Mouse (Mus musculus): Measurements from ENCODE around the gene Slc11a1.
A peak's percentile ranks its signal among the peaks of the same experiment; 100 is the strongest.

Gene Slc11a1

DNA sequence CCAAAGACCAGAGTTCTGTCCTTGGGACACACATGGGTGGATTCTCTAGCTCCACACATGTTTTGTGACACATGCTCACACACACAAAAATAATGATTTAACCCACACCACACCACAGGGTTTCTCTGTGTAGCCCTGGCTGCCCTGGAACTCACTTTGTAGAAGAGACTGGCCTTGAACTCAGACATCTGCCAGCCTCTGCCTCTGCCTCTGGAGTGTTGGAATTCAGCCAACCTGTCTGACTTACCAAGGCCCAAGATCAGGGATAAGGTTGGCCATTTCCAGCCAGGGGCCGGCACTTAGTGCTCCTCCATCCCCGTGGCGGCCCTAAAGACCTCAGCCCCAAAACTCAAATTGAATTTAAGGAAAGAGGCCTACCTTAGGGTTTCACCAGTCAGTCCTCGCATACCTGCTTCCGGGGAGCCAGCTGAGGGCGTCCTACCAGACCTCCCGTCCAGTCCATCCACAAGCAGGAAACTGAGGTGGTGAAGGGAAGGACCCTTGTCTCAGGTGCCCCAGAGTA, 13.5 kb downstream of the Slc11a1 start:
- DNase-seq, result no peak

DNA sequence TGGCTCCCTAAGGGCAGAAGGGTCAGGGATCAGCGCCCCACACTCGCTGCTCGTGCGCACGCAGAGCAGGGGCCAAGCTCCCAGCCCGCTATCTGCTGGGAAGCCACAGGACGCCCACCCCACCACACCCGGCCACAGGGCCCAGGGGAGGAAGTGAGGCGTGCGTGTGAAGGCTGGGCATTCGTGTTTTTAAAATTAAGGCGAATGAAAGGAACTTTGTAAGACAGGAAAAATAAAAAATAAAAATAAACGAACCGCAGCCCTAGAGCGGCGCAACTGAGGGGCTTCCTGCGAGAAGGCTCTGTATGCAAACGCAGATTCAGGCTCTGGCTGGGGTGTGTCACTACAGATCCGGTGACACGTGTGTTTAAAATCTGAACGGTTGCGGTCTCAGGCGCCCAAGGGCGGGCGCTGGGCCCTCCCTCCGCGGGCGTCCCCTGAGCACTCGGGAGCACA, 14.9 kb downstream of the Slc11a1 start:
- DNase-seq, result no peak

- peak in 1 of 2 experiments; percentile 71 for DNase-seq
Observed at GRCm38 (mm10) chr1:74390287-74390906, 15.4 kb downstream of the Slc11a1 start.

DNA sequence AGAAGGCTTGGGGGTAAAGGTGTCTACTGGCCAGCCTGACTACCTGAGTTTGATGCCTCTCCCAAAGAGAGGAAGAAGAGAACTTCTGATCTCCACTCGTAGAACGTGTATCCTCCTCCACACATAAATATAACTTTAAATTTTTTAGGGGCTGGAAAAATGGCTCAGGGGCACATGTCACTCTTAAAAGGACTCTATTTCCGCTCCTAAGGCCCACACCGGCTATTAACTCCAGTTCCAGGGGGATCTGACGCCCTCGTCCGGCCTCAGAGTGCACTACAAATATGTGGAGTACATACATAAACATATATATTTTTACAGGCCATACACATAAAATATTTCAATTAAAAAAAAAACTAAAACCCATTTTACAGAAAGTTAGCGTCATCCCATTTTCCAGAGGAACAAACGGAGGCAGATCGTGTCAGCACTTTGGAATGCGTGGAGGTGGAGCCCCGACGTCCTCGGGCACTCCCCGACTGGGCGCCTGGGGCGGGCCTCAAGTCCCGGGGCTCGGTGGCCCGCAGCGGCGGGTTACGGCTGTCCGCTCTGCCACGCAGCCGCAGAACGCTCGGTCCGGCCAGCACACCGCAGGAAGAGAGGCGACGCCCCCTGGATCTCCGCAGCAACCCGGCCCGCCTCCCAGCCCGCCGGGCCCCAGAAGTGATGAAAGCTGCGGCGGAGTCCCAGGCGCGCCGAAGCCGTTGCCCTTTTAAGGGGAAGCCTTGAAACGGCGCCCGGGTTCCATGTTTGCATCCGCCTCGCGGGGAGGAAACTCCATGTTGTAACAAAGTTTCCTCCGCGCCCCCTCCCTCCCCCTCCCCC, 16.1 kb downstream of the Slc11a1 start, which contains the start of gene Ctdsp1:
Gene Ctdsp1 (plus strand): TSS at position 586 of the 825 bp plus-strand sequence.
- DNase-seq, result peak; percentile 97 to 98

DNA sequence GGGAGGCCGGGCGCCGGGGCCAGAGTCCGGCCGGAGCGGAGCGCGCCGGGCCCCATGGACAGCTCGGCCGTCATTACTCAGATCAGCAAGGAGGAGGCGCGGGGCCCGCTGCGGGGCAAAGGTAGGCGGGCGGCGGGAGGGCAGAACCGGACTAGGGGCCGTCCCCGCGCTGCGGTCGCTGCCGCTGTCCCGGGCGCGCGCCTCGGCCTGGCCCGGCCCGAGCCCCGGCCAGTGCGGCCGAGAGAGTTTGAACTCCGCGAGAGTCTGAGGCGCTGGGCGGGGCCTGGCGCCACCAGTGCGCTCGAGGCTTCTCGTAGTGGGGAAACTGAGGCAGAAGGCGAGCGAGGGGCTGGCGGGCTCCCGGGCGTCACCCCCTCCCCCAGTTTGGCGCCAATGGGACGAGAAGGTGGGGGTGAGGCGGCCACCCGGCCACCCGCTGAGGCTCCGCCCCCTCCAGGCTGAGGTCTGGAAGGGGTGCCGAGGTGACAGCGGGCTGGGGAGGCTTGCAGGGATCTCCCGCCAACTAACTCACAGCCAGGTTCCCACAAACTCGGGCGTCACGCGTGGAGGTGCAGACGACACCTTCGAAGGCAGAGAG, 16.9 kb downstream of the Slc11a1 start:
- peak; percentile 81 to 85 for DNase-seq

- peak; percentile 79 to 80 for DNase-seq
Observed at GRCm38 (mm10) chr1:74392446-74392994, 17.5 kb downstream of the Slc11a1 start.

- DNase-seq, result peak in 1 of 2 experiments; percentile 45
Observed at GRCm38 (mm10) chr1:74393010-74393409, 18.0 kb downstream of the Slc11a1 start.

DNA sequence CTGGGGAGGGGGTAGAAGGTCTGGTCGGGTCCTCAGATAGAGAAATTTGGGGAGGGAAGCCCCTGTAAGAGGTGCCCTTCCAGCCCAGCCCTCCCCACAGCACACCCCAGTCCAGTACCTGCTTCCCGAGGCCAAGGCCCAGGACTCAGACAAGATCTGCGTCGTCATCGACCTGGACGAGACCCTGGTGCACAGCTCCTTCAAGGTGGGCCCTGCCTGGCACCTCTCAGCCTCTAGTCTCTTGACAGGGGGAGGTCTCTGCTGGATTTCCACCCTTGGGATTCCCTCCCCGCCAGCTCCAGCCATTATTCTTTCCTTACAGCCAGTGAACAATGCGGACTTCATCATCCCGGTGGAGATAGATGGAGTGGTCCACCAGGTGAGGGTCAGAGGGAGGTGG, 18.7 kb downstream of the Slc11a1 start:
- no peak for DNase-seq

- DNase-seq, result no peak
Observed at GRCm38 (mm10) chr1:74394311-74394710, 19.3 kb downstream of the Slc11a1 start.

DNA sequence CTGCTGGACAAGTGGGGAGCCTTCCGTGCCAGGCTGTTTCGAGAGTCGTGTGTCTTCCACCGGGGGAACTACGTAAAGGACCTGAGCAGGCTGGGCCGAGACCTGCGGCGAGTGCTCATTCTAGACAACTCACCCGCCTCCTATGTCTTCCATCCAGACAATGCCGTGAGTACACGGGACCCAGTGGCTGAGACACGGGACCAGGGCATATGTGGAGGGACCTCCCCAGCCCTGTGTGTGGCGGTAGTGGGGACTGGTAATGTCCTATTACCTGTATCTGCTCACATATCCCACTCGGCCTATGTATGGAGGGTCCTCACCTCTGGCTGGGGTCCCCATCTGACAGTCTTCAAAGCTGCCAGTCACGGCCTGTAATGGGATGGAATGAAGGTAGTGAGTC, 19.9 kb downstream of the Slc11a1 start:
- no peak for DNase-seq

DNA sequence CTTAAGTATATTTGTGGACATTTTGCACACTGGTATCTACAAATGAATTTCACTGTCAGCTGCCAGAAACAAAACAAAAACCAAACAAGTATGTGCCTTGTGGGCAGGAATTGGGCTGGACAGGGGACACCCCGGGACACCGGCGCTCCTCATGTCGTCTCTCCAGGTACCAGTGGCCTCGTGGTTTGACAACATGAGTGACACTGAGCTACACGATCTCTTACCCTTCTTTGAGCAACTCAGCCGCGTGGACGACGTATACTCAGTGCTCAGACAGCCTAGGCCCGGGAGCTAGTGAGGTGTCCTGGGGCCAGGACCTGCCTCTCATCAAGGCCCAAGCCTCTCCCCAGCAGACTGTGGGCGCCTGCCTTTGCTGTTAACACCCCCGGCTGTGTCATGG, 20.3 kb downstream of the Slc11a1 start:
- no peak for DNase-seq

DNA sequence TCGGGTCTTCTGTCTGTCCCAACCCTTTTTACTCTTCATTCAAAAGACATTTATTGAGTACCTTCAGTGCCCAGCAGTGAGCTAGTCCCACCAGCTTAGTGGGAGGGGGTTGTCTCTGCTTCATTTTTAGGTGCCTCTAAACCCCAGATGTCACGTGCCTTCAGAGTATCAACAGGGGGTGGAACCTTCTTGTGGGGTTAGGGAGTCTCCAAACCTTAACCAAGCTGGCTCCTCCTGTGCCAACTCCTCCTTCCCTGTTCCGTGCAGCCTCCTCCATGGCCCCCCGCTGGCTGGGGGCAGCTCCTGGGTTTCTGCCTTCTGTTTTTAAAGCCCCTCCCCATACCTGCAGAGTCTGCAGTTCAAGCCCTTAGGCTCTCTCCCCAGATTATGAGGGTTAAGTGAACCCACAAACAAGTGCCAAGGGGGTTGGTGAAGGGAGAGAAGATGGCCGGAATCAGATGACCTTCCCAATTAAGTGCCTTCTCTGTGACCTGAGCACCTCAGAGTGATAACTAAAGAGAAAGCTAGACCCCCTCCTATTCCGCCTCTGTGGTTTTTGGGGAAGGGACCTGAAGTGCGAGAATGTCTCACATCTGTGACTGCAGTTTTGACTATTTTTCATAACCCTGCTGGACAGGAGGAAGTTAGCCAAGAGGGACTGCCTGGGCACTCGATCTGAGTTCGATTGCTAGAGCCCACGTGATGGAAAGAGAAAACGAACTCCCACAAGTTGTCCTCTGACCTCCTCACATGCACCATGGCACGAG, 21.6 kb downstream of the Slc11a1 start:
- DNase-seq, result peak; percentile 72 to 79

DNA sequence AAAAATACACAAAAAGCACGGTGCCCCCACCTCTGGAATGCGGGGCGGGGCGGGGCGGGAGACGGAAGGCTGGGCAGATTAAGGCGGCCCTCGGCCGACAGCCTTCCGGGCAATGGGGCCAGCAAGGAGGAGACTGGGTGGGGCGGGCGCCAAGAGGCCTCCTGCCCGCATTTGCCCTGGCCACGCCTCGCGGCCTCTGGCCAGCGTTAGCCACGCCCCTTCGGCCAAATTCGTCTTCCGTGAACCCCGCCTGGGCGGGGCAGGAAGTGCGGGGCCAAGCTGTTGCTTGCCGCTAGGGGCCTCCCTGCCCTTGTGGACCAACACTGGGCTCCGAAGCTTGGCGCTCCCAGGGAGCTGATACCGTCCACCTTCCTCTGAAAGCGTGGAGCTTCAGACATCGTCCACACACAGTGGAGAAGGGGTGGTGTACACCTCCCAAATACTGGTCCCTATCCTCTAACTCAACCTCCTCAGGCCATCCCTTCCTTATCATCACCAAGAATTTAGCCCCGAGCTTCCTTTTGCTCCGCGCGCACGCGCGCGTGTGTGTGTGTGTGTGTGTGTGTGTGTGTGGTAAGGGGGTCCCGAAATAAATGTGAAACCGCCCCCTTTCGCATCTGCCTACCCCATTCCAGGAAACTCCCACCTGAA, 22.4 kb downstream of the Slc11a1 start:
- peak; percentile 99 for DNase-seq

- DNase-seq, result peak; percentile 76 to 85
Observed at GRCm38 (mm10) chr1:74397919-74398451, 23.0 kb downstream of the Slc11a1 start.

DNA sequence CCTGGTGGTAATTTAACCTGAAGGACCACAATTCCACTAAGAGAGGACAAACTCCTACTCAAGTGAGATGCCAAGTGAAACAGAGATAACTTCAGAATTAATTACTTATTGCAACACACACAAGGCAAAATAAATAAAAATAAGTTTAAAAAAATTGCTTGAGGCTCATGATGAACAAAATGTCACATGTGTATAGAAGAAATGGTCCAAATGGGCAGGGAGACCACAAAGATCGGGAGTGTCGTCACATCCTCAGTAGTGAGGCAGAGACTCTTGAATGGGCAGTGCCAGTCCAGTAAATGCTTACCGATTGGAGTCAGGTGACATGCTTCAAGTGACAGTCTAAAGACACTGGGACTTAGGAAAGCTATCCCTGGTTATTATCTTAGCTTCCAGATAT, 25.5 kb downstream of the Slc11a1 start:
- DNase-seq, result no peak

GRCm38 (mm10) chr1:74401015-74401702, 26.2 kb downstream of the Slc11a1 start:
- no peak for DNase-seq

DNA sequence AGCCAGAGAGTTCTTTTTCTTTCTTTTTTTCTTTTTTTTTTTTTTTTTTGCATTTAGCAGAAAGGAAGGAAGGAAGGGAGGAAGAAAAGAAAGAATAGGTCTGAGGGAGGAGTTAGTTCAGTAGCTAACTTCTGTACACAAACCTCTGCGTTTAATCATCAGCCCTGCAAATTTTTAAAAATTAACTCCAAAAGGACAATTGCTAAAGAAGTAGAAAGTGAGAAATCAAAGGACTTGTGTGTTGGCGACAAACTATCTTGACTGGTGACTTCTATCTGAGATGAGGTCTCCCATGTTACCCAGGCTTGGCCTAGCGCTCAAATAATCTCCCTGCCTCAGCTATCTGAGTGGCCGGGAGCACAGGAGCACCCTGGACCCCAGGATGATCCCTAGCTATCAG, 29.2 kb downstream of the Slc11a1 start:
- DNase-seq, result no peak

DNA sequence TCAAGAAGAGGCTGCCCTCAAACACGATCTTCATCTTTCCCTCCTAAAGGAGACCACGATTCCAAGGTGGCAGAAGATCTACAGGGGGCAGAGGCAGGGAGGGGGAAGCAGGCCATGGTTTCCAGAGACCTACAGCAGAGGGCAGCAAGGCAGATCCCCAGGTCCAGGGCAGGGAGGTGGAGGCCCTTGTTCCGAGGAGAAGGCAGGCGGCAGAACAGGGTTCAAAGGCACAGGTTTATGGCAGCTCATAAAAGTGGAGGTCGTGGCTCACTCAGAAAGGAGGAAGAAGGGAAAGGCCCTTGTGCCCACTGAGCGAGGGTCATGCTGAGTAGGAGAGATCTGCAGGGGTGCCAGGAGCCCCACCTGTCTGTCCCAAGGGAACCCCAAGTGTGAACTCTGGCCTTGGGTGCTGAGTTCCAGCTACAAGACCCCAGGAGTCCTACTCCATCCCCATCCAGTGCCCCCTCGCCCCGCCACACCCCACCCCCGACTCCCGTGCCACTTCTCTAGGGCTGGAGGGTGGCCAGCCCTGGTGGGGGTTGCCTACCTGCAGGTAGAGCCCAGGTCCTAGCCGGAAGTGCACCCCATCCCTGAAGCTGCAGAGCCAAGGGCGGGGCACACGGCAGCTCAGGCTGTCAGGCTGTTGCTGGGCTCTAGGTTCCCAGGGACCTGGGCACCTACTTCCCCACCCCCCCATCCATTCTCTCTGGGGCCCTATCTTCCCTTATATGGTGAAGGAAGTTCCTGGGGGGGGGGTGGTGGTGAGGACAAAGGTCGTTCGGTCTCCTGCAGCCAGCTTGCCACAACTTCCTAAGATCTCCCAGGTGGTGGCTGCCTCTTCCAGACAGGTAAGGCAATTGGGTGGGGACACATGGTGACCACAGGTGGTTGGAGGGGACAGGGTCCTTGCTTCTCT, 33.9 kb downstream of the Slc11a1 start, which contains the start of gene Vil1:
Gene Vil1 (plus strand): TSS at position 788 of the 916 bp plus-strand sequence.
- peak; percentile 47 to 57 for DNase-seq

GRCm38 (mm10) chr1:74411753-74412325, 36.8 kb downstream of the Slc11a1 start:
- no peak for DNase-seq
